Mouse (Mus musculus) E14TG2a.4 (cell line): ENCODE data around the gene Itpk1.

Source experiments
- CTCF ChIP-seq: conservative IDR thresholded peaks from 2 replicates; pipeline ENCODE4 v1.5.1; 2014; ENCODE audit warnings: low read length
- NANOG ChIP-seq: IDR thresholded peaks from 2 replicates; pipeline ENCODE4 v1.6.1; 2014; ENCODE audit warnings: borderline replicate concordance, low read length, mixed read lengths
- POU5F1 ChIP-seq: IDR thresholded peaks from 2 replicates; pipeline ENCODE4 v1.6.1; 2014; ENCODE audit warnings: low read length, borderline replicate concordance

DNA sequence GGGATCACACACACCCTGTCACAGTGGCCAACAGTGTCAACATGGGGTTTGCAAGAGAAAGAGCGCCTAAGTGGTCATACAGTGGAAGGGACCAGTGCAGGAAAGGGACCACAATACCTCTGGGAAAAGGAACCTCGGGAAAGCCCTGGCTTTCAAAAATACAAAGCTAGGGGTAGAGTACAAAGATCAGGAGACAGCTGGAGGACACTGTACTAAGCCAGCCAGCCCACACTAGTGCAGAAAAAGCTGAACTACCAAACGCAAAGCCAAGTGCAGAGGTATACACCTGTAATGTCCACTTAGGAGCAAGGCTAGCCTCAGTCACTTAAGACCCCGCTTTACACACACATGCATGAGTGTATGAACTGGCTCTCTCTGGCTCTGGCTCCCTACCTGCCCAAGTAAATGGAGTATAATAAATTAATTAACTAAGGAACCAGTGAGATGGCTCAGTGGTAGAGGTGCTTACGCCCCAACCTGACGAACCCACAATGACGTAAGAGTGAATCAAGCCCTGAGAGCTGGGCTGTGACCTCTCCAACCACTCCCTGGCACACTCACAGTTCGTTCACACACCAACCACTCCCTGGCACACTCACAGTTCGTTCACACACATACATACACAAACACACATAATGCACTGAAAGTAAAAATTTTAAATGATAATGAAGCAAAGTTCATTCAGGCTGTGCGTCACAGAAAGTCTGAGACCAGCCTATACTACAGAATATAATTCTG is 39.1 kb downstream of the Itpk1 start:
- TF ChIP-seq CTCF: no peak
- no peak for TF ChIP-seq POU5F1
- TF ChIP-seq NANOG: no peak
